Mouse (Mus musculus) myocyte (in vitro differentiated cells): ENCODE measurements around the gene Mum1.

ENCODE experiments used
- CEBPB ChIP-seq: IDR thresholded peaks from 2 replicates; pipeline ENCODE4 v1.6.1; 2011; ENCODE audit warnings: mild to moderate bottlenecking, moderate library complexity; ENCODE audit not compliant: poor library complexity, insufficient read depth, severe bottlenecking
- POLR2A ChIP-seq: IDR thresholded peaks from one replicate; pipeline ENCODE4 v1.6.1; 2011; ENCODE audit warnings: low read depth, mild to moderate bottlenecking, control low read depth, moderate library complexity; ENCODE audit not compliant: insufficient read length
- POLR2AphosphoS2 ChIP-seq: IDR thresholded peaks from one replicate; pipeline ENCODE4 v1.6.1; 2011; ENCODE audit warnings: low read depth, control low read depth; ENCODE audit not compliant: insufficient read length
- REST ChIP-seq: IDR thresholded peaks from one replicate; pipeline ENCODE4 v1.6.1; 2011; ENCODE audit warnings: mild to moderate bottlenecking, control low read depth, moderate library complexity; ENCODE audit not compliant: insufficient read depth, insufficient read length
- TCF12 ChIP-seq: IDR thresholded peaks from one replicate; pipeline ENCODE4 v1.6.1; 2011; ENCODE audit warnings: mild to moderate bottlenecking, control low read depth; ENCODE audit not compliant: poor library complexity, insufficient read depth, severe bottlenecking

DNA sequence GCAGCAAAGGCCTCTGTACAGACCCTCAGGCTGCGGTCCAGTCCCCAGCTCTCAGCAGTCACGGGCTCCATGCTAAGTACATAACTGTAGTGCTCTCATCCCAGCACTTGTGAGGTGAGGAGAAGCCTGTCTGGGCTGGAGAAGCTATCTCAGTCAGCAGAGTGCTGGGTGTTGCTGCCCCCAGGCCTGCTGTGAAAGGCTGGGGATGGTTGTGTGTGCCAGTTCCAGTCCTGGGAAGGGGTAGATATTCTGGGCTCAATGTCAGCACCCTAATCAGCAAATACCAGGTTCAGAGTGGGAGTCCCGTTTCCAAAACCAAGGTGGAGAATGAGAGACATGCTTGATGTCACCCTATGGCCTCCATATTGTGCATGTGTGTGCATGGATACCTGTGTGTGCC, 16.4 kb downstream of the Mum1 start:
- TF ChIP-seq CEBPB (no peak), TCF12 (no peak), POLR2A (no peak), POLR2AphosphoS2 (no peak), REST (no peak)
